Mouse (Mus musculus) cortical plate, adult 2 months (tissue): ENCODE data around the gene Polr3b.

Source experiments
- CTCF ChIP-seq: fragments of 200-500 bp; IDR thresholded peaks from 2 replicates; pipeline ENCODE4 v1.5.1; 2011; ENCODE audit warnings: mild to moderate bottlenecking, control low read depth, low read length; ENCODE audit not compliant: insufficient read depth; ENCODE audit errors: extremely low read depth
- POLR2A ChIP-seq: fragments of 200-500 bp; IDR thresholded peaks from 2 replicates; pipeline ENCODE4 v1.6.1; 2011; ENCODE audit warnings: mild to moderate bottlenecking, low read length, control low read depth; ENCODE audit not compliant: insufficient read depth; ENCODE audit errors: extremely low read depth

GRCm38 (mm10) chr10:84576395-84577070 is 45.6 kb upstream of the Polr3b start, which contains the start of gene Tcp11l2:
- TF ChIP-seq POLR2A (peak; percentile 68), CTCF (no peak)
